Mouse (Mus musculus) v-Abl transformed pro-B cells (cell line): ENCODE data around the gene Olfr1301.

ENCODE experiments used
- in situ Hi-C, 2 experiments: fragments of 400-800 bp; cut with MboI; formaldehyde crosslinking; loops; one replicate each; pipeline ENCODE4 v1.15.1; 2025; ENCODE audit not compliant: unreplicated experiment in 2 of 2

Gene Olfr1301

DNA sequence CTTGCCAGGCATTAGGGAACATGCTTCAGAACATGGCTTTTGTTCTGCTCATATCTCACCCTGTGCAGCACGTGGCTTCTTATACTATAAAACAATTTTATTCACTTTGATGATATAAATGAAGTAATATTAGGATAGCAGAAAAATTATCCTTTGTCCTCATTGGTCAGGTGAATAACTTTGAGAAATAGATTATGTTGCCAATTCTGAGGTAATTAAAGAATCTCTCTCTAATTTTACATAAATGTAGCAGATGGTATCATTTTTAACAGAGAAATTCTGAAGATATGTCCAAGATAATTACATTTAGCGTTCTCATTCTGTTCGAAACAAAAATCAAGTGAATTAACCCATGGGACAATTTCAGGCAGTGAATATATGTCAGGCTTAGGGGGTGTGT is at the start of gene Olfr1301:
Olfr1301 (plus strand) TSS at position 301 of the 400 bp plus-strand sequence.
- in situ Hi-C loops, result no loop called here

- in situ Hi-C loops, result no loop called here
These were observed 24.1 kb upstream of the Olfr1301 start for GRCm38 (mm10) chr2:111726739-111727138.

- in situ Hi-C loops, result no loop called here
These were observed 26.3 kb downstream of the Olfr1301 start, which contains the start of gene Olfr1302 for GRCm38 (mm10) chr2:111777129-111777528. Gene Olfr1302, plus strand, starts transcription at chr2:111777429.
